Mouse (Mus musculus) spleen, adult 2 months (tissue): ENCODE results near the gene Gm30191.

ENCODE experiments used
- CTCF ChIP-seq: fragments of 200-500 bp; IDR thresholded peaks from 2 replicates; pipeline ENCODE4 v1.5.1; 2011; ENCODE audit warnings: mild to moderate bottlenecking, inconsistent platforms; ENCODE audit not compliant: insufficient read depth, insufficient read length, insufficient replicate concordance; ENCODE audit errors: extremely low read depth
- POLR2A ChIP-seq: fragments of 200-500 bp; IDR thresholded peaks from 2 replicates; pipeline ENCODE4 v1.6.1; 2011; ENCODE audit warnings: low read depth, low read length, inconsistent platforms

DNA sequence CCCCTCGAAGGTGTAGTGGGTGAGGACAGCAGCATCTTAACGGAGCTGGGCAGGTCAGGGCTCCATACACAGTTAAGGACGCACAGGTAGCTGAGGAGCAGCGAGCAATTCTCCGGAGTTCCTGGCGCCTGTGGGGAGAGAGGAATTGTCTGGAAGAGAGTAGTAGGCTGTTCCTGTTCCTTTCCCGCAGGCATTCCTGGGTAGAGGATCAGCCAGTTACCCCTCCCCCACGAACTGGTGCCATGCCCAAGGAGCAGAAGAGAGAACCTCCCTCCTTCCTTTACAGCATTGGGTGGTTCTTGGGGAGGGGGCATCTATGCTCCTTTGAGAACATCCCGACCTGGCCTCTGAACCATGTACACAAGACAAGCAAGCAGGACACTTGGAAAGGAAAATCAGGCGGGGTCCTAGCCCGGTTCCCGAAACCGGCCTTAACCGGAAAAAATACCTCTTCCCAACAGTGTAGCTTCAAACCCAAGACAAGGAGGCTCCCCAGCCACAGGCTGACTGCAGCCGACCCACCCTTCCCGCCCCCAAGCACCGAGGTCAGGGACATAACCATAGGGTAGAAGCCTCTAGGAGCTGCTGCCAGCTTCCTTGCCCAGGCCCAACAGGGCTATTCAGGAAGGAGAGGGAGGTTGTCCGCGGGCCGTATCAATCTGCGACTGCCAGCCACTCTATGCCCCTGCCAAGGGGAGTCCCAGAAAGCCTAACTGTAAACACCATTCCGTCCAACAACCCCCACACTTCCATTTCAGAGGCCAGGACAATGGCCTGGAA lies 5.6 kb downstream of the Gm30191 start:
- TF ChIP-seq POLR2A (no peak), CTCF (no peak)
